Mouse (Mus musculus): ENCODE results near the gene Zfp292. TPM values are rescaled to one million over a fixed set of nuclear protein-coding genes. Genes with fewer than 3 reads are reported as not detected.

Zfp292 gene
- total RNA-seq, 2 experiments from 2014 or later: 5.6 to 8.0 TPM

DNA sequence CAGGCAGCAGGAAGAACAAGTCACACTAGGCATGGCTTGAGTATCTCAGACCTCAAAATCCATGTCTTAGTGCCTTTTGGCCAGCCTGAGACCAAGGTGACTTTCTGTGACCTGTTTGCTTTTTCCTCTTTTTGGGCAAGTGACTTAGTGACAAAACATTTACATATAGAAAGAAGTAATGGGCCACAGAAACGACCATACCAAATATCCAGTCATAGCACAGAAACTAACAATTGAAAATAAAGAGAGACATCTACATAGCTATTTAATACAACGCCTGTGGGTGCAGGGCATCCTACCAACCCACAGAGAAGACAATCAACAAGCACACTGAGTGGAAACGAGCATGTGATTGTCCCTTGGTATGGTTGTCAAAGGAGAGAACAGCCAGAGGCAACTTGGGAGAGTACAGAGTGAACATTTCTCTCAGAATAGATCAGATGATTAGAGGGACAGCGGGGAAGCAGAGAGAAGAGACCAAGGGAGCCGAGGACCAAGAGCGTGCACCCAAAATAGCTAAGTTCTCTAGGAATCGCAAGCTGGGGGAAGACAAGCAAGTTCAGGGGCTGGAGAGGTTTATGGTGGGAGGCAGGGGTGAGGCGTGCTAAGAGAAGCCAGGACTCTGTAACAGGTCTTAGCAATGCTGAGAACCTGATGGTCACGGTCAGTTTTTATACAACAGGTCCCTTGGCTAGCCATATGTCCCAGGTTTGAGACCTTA lies 3.0 kb upstream of the Zfp292 start:
- intact Hi-C loops (cut with DNase I): loop anchor here (5.0 kb wide), 1 partner anchor 108 kb away; the partner anchor contains the start of gene Smim8
- DNase-seq: no peak

DNA sequence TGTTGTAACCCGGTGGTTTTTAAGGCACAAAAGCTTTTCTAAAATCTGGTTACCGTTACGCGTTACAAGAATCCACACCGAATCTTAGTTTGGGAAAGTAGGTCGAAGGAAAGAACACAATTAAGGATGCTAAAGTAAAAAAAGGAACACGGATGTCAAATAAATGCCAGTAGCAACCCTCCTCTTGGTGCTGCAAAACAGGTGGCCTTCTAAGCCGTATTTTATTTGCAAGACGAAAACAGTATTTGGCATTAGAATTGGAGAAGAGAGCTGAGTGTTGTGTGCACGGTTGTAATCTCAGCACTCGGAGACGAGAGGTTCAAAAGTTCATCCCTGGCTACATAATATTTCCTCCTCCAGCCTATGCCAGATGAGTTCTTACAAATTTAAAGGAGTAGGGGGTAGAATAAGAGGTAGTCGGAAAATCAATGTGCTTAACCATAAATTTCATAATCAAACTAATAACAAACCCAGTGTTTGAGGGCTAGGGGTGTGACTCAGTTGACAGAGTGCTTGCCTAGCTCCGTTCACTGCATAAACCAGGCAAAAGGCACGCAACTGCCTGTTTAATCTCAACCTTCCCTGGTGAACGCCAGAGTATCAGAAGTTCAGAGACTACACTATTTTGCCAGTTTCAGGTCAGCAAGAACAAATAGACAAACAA lies 738 bp upstream of the Zfp292 start:
- DNase-seq: no peak
- intact Hi-C loops (cut with DNase I): no loop called here

DNA sequence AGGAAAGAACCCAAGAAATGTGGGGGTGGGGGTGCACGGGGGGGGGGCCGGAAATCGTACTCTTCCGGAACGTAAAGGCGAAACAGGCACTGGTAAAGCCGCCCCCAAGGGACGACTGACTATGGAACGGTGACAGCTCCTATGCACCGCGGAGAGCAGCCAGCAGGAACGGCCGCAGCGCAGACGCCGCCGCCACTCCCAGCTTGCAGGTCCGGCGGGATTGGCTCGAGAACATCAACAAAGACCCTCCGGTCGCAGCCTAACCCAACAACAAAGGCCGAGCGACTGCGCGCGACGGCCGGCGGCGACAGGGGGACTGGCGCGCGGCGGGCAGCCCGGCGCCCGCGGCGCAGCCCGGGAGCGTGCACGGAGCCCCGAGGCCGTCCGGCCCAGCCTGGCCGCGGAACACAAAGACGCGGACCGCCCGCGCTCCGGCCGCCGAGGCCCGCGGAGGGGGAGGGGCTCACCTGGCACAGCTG lies 430 bp downstream of the Zfp292 start:
- intact Hi-C loops (cut with DNase I): no loop called here

DNA sequence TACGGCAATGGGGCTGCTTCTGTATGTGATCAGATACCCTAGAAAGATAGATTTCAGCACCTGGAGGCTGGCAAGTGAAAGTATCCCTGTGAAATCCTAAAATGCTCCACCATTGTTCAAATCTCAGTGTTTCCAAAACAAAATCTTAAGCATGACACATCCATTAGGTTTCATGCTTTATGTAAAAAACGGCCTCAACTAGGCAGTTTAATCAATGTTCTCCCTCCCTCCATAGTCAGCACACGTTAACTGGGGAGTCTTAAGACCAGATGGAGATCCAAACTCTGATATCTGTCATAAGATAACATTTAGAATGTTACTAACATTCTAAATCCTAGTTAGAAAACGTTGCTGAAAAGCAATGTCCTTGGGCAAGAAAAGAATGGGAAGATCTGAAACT lies 909 bp downstream of the Zfp292 start:
- DNase-seq: no peak
- intact Hi-C loops (cut with DNase I): no loop called here

More for the DNA sequence above, 430 bp downstream of the Zfp292 start:
- no peak for DNase-seq

DNA sequence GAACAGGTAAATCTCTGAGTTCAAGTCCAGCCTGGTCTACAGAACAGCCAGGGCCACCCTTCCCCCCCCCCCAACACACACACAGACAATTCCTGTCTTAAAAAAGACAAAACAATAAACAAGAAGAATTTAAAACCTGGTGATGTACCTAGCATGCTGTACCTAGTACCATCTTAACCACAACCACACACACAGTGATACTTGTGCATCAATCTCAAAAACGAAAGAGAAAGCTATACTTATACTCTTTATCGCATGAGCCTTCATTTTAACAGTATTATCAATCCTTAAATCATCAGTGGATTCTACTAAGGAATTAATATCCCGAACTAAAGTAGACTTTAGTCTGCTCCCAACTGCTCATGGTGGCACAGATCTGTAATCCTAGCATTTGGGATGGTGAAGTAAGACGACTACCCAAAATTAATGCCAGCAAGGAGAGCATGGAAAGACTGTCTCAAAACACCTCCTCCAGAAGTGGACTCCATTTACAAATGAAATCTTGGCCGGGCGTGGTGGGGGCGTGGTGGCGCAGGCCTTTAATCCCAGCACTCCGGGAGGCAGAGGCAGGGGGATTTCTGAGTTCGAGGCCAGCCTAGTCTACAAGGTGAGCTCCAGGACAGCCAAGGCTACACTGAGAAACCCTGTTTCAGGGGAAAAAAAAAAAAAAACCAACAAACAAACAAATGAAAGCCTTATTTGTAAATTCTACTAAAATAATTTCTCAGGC lies 1.7 kb downstream of the Zfp292 start:
- intact Hi-C loops (cut with DNase I): no loop called here
- DNase-seq: no peak

DNA sequence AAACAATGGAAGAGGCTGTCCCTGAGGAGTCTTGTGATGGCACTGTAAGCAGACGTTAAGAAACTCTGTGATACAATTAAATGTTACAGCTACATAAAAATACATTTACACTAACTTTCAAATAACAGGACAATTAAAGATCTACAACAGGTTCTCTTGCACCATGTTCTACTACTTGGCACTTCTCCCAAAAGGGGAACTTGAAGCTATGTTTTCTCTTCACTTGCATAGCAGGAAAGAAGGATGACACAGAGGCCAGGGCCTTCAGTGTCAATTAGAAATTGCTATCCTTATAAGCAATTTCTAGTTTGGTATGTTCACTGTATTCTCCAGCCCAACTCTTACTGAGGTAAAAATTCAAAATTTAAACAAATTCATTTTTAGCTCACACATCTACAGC lies 8.5 kb downstream of the Zfp292 start:
- DNase-seq: no peak
- intact Hi-C loops (cut with DNase I): no loop called here

DNA sequence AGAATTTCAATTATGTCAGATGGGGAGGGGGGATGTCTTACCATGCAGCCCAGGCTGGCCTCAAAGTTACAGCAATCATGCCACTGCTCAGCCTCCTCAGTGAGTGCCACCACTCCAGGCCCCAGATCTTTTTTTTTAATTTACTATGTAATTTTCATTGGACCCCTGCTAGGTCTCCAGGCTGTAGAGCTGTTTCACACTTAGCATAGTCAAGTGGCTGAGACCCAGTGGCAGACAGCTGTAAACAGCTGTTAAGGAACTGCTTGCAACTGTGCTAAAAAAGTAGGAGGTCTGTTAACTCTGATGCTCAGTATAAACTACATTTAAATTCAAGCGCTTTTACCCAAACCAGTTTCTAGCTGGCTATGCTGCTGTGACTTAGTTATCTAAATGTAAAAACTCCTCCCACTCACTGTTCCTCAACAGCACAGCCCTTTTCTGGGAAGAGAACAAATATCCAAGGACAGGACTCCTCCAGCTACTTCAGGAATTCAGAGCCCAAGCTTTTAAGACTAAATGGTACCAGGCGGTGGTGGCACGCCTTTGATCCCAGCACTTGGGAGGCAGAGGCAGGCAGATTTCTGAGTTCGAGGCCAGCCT lies 9.8 kb downstream of the Zfp292 start:
- intact Hi-C loops (cut with DNase I): no loop called here
- DNase-seq: no peak

DNA sequence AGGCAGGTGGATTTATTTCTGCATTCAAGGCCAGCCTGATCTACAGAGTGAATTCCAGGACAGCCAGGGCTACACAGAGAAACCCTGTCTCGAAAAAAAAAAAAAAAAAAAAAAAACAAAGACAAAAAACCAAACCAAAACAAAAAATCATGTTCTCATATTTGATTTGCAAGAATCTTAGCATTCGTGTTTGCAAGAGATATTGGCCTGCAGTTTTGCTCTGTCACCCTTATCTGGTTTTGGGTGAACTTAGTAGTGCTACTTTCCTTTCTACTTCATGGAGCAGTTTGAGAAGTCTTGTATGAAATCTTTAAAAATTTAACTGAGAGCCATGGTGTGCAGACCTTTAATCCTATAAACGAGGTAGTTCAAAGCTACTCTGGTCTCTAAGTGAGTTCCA lies 12.9 kb downstream of the Zfp292 start:
- DNase-seq: no peak
- intact Hi-C loops (cut with DNase I): no loop called here

DNA sequence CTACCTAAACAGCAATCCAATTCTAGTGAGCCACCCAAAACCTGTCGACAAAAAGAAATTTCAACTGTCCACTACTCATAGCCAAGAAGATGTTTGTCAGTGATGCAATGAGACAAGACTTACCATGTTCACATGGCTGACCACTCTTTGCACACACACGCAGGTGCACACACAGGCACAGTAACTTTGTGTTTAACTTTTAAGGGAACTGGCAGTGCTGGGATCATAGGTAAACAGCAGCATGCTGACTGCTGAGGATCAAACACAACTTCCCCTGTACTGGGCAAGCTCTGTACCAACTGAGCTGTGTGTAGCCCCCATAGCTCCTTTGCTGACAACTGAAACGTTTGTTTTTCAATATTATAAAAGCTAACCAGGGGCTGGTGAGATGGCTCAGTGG lies 21.3 kb downstream of the Zfp292 start:
- intact Hi-C loops (cut with DNase I): no loop called here
- no peak for DNase-seq

DNA sequence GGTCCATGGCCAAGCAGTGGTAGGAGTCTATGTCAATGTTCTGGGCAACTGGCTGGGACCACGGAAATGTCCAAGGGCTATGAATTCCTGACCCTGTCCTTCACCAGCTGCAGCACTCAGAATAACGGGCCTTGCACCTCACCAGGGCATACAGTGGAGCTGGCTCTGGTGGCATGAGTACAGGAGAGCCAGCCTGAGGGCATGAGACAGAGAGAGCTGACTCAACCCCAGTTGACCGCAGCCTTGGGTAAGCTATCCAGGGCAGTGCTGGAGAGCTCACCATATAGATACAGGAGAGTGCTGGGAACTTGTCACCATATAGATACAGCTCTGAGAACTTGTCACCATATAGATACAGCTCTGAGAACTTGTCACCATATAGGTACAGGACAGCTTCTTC lies 23.3 kb downstream of the Zfp292 start:
- intact Hi-C loops (cut with DNase I): no loop called here
- DNase-seq: no peak

DNA sequence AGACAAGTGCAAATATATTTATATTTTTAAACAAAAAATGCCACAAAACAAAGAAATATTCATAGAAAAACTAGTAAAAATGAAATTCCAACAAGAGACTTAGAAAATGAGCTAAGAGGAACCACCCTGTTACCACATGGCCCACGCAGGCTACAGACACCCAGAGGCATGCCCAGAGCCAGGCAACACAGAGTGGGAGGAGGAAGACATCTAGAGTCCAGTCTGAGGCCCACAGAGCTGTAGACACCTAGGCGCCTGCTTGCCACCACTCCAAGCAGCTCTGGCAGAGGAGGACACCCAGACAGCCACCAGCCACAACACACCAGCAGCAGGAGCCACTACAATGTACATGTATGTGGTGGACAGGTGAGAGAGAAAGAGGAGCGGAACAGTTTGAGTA lies 23.9 kb downstream of the Zfp292 start:
- intact Hi-C loops (cut with DNase I): no loop called here

DNA sequence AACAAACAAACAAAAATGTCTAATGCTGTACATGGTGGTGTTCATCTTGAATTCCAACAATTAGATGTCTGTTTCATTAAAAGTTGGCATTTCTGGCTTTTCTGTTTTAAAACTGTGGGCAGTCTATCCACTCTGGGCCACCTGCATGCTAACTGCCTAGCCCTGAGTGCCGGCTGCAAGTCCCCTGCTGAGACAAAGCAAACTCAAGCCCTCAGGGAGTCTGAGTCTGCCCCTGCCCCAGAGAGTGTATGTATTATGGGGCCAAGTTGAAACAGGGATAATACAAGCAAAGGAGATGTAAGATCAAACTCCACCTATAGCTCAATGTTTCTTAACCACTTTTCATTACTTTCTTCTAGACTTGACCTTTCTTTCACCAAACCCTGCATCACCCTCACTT lies 26.8 kb downstream of the Zfp292 start:
- no peak for DNase-seq
- intact Hi-C loops (cut with DNase I): no loop called here

More for the DNA sequence above, 23.9 kb downstream of the Zfp292 start:
- DNase-seq: no peak

DNA sequence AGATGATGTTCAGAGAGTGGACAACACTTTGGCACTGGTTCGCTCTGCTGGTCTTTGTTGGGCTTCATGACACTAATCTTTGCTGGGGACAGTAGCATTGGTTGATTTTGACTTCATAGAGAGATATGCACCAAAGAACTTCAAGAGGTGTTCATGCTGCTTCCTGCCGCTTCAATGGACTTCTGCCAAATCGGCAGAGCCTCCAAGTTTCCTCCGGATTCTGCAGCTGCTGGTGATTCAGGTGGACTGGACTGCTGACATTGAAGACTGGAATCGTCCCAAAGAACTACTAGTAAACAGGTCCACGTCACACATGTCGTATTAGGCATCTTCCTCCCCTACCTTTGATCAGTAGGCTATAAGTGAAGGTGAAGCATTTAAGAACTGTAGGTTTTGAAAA lies 30.7 kb downstream of the Zfp292 start:
- DNase-seq: no peak
- intact Hi-C loops (cut with DNase I): no loop called here

DNA sequence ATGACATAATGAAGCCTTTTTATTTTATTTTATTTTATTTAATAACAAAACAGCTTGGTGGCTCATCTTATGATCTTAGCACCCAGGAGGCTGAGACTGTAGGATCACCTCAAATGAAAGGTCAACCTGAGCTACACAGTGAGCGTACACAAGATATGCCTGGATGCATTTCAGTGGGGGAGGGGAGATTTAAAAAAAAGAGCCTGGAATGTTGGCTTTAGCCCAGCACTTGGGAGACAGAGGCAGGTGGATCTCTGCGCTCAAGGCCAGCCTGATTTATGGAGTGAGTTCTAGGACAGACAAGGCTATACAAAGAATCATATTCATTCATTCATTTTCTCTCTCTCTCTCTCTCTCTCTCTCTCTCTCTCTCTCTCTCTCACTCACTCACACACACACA lies 32.6 kb downstream of the Zfp292 start:
- intact Hi-C loops (cut with DNase I): no loop called here
- no peak for DNase-seq

DNA sequence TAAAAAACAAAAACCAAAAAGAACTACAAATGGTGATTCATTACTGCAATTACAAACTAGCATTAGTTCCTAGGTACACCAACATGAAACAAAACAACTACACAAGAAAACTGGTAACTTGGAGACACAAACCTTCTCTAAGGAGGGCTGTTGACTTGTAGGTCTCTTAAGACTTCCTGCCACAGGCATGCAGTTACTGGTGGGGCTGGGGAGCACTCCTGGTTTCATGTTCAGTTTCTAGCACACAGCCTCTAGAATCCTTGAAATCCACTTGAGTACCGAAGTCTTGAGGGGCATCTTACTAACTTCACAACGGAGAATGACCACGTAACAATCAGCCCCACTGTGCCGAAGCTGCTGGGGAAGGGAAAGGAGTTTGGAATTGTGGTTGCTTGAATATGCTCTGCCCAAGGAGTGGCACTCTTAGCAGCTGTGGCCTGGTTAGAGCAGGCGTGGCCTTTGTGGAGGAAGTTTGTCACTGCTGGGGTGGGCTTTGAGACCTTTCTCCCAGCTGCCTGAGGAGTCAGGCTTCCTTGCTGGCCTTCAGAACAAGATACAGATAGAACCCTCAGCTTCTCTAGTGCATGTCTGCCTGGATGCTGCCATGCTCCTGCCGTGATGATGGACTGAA lies 35.0 kb downstream of the Zfp292 start:
- intact Hi-C loops (cut with DNase I): no loop called here
- no peak for DNase-seq

DNA sequence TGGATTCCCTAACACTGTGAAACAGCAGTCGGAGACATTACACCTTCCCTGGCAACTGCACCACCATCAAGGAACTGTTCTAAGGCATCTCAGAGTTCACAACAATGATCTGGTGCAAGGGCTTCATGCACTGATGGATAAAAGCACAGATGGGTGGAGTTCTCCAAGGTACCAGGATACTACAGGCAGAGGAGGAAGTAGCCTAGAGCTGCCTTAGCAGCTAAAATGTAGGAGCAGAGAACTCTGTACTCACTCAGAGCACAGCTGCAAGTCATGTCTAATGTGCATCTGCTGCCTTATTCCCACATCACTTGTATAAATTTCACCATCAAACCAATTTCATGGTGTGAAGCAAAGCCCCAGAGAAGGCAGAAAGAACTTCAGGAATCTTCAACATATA lies 38.9 kb downstream of the Zfp292 start:
- intact Hi-C loops (cut with DNase I): no loop called here

DNA sequence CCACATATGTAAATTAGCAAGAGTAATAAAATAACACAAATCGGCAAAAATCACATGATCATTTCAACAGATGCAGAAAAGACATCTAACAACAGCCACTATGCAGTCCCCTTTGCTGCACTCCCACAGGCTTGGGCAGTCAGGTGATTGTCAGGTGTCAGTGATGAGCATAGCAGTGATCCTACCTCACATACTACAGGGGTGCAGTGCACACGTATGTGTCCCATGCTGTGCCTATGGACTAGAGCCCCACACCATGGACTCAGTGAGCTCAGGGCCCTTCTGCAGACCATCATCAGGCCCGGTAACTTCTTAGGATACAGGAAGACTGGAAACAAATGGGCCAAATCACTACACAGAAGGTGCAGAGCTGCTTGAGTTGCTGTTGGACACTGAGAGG lies 39.9 kb downstream of the Zfp292 start:
- DNase-seq: no peak
- intact Hi-C loops (cut with DNase I): no loop called here

More for the DNA sequence above, 38.9 kb downstream of the Zfp292 start:
- no peak for DNase-seq

DNA sequence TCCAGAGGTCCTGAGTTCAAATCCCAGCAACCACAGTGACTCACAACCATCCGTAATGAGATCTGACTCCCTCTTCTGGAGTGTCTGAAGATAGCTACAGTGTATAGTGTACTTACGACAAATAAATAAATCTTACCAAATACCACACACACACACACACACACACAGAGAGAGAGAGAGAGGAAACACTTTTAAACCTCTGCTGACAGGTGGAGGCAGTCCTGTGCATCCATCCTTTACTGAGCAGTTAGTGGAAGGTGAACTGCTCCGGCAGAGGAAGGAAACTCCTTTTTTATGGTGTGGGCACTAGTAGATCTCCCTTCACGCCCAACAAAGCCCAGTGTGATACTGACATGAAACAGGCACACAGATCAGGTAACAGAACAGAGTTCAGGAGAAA lies 51.3 kb downstream of the Zfp292 start:
- intact Hi-C loops (cut with DNase I): no loop called here
- no peak for DNase-seq

DNA sequence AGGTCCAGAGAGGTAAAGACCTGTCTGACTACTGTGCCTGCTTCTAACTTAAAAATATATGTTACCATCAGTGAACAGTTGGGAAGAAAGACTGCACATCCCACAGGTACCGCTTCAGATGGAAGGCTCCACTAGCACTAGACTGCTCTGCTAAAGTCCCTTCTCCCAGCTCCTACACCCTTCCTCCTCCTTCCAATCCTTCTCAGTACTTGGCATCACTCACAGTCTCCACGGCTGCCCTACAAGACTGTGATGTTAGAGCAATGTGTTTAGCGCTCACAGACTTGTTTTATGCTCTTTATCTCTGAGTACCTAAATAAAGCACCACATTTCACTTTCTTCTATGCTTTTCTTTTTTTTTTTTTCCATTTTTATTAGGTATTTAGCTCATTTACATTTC lies 53.3 kb downstream of the Zfp292 start:
- no peak for DNase-seq
- intact Hi-C loops (cut with DNase I): no loop called here

DNA sequence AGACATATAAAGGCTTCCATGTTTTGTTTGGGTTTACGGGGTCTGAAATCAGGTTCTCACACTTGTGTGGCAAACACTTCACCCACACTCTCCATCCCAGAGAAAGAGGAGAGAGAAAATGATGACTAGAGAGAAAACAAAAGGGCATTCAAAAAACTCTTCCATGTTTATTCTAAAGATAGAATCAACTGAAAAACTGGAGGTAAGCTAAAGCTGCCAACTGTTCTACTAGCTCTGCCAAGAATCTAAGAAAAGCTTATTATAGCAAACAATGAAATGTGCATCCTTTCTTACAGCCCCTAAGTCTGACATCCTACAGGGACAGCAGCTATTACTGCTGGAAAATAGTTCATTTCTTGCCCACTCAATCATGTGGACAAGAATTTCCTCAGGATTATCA lies 58.9 kb downstream of the Zfp292 start:
- no peak for DNase-seq
- intact Hi-C loops (cut with DNase I): no loop called here

DNA sequence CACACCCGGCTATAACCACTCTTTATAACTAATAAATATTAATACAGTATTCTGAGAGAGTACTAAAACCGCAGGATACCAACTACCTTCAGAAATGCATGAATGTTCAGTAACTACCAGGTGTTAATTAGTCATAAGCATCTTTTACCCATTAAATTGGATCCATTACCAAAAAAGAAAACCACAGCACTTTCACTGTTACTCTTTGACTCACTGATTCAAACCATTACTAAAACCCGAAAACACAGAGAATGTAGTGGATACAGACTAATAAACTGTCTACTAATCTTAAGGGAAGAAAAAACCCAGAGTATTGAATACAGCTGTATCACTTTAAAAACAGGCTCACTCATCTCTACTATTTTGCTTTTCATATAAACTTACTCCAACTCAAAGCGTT lies 62.9 kb downstream of the Zfp292 start:
- intact Hi-C loops (cut with DNase I): no loop called here
- DNase-seq: no peak
